Mouse (Mus musculus) lung, postnatal 14 days (tissue): ENCODE measurements at regions not wholly inside any gene's neighbourhood (a gene's known extent, or its start where the extent isn't known, plus 50 kb on each side); places are given as distances from the start of the nearest gene placed in this dataset.

Experiments used
- DNase-seq: peaks from one replicate; pipeline ENCODE4 v3.0.0; 2021

DNA sequence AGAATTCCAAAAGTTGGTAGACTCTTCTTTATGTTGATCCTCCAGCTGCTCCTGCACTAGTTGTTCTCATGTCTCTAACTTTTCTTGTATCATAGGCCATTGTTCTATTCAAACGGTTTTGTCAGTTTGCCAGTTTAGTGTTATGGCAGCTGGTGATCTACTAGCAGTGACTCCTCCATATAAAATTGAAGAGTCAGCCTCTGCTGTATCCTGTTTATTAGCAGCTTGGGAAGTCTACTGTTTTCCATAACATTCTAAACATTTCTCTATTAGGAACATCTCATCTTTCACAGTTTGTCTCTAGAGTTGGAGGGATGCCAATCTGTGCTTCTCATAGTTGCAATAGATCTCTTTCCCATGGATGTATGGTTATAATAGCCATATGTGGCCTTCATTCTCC is 58.6 kb downstream of the Drd1 start:
- DNase-seq = no peak

DNA sequence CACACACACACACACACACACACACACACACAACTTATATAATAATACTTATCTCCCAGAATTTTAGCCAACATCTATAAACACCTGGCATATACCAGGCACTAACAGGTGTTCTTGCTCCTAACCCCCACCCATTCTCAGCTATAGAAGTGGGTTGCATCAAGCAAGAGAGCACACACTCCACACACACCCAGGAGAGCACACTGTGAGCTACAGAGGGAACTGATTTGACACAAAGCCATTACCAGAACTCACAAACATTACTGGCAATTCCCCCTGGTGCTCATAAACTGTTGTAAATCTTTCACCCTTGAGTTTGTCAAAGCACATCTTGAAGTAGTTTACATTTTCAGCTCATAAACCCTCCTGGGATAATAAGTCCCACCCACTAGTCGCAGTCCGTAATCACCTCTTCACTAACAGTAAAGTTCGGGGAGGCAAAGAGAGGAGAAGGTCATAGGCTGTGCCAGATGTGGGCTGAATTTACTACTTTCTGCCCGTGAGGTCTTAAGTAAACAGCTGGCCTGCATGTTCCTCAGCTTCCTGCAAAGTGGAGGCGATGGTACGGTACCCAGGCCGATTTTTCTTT is 62.5 kb downstream of the Drd1 start:
- no peak for DNase-seq

DNA sequence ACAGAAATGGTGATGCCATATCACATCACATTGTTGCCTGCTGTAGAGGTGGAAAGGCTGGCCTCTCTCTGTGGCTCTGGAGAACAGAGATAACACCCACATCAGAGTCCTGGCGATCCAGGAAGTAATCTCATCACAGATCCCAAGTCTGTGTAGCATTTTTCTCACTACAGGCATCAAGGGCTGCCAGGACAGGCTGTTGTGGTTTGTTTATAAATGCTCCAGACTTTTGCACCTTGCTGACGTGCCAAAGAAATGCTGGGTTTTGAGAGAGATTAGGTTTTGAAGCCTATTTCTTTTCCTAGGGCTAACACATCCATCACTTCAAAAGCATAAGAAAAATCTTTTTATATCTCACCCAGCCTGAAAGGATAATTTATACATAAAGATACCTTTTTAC is 76.3 kb downstream of the Drd1 start:
- no peak for DNase-seq

DNA sequence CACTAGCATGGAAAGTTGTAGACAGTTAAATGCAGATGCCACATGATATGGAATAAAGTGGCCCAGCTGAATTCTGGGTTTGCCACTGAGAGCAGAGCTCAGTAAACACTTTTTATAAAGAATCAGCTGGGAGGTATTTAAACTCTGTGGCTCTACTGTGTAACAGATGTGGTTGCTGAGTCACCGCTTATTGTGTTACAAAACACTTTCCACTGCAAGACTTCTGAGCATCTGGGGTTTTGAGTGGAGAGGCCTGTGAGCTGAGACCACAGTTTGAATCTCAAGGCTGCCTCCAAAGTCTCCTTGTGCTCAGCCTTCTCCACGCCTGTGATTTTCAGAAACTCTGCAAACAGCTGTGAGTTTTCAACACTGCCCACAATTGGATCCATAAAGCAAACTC is 86.1 kb downstream of the Drd1 start:
- DNase-seq = no peak

DNA sequence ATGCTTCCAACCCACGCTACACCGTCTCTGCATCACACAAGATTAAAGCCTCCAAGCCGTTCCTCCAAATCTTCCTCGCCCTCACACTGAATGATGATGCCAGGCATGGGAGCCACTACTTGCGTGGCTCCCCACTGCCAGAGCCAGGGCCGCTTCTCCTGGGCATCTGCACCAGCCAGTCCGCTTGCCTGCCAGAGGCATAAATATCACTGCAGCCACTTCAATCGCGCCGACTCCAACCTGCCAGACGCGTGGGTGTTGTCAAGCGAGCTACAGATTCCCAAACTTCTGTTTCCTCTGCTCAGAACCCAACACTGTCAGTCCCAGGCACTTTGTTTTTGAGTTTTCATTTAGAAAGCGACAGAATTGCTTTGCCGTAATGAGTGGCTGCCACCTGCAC is 99.3 kb downstream of the Drd1 start:
- no peak for DNase-seq

DNA sequence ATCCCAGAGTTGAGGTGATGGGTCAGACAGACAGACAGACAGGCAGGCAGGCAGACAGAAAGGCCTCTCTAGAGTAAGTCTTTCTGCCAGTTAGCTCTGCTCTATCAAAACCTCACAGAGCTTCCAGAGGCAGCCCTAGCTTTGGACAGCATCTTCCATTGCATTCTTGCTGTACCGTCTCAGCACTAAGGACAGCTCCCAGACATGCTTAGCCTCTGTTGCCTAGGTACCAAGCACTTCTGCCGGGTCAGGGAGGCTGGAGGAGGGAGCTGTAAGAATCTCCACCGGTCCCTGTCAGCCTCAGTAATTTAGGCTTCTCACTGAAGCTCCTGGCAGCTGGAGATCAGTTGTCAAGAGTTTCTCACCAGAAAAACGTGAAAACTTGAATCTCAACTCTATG is 107.4 kb downstream of the Drd1 start:
- no peak for DNase-seq

DNA sequence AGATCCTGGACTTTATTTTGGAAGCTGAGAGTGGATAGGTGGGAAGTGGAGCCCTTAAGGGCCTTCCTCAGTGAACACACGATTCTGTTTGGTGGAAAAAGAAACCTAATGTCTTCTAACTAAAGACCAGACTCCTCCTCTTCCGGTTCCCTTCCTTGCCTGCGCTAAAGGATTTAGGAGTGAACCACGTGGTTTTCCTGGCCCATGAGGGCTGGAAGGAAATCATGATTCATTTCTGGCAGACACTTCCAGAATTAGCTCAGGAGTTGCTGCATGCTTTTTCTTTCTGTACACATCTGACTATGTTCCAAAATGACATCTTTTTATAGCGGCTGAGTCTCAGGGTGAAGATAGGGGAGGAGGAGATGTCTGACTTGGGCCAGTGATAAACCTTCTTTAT is 109.8 kb downstream of the Drd1 start:
- no peak for DNase-seq

DNA sequence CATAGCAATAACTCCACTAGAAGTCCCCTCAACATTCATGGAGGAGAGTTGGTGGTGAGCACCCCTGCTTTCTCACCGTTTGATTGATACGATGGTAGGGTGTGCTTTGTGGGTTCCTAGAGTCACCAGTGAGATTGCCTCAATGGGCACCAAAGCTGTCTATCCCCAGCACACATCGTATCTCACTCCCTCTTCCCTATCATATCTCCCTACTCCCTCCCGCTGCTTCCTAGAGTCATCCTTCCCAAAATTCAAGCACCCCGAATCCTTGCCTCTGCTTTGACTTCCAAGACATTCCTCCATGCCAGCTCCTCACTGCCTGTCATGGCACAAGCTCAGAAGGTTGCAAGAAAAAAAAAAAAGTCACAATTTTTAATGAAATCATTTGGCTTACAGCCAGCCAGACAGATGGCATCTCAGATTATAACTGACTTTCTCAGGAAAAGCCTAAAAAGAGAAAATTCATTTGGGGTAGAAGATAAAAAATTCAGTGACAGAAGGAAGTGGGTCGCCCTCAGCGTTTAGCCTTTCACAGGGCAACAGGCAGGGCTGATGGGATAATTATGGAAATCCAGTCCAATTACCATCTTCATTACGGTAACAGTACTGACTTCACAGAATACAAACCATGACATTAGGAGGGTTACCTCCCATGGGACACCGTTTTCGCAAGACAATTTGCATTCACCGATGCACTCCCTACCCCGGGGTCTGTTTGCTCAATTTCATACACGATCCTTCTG is 114.3 kb downstream of the Drd1 start:
- DNase-seq = no peak

DNA sequence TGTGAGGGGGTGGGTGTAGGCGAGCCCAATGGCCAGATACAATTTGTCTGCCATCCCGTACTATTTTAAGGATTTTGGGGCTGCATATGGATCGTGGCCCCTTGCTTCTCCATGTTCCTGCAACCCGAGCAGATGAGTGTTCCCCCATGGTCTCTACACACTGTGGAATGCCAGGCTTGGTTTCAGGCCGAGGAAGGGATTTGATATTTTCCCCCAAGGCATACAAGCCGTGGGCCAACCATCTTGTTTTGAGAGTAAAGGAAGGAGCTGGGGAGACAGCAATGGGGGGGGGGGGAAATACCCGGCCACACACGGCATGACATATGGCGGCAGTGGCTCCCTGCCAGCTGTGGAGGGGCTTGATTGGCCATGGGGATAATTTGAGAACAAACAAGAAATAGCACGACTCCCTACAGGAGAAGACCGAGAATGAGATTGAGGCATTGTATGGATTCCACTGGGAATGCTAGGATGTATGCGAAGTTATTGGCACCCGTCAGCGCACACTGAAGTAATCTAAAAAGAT is 120.3 kb downstream of the Drd1 start:
- DNase-seq = no peak

DNA sequence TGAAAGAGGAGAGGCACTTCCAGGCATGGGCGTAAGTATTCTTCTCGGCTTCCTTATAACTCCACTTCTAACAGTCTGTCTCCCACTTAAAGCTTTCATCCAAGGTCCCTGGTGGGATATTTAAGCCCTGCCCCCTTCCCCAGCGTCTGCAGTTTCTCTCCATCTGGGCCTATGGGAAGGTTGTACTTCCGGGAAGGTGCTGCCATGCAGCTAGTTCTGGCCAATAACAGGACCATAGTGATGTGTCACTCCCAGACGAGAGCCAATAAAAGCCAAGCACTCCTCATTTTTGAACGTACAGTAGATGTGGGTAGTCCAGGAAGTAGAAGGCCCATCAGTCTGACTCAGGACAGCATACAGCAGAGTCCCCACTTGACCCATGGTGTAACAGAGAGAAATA is 121.0 kb downstream of the Drd1 start:
- no peak for DNase-seq

DNA sequence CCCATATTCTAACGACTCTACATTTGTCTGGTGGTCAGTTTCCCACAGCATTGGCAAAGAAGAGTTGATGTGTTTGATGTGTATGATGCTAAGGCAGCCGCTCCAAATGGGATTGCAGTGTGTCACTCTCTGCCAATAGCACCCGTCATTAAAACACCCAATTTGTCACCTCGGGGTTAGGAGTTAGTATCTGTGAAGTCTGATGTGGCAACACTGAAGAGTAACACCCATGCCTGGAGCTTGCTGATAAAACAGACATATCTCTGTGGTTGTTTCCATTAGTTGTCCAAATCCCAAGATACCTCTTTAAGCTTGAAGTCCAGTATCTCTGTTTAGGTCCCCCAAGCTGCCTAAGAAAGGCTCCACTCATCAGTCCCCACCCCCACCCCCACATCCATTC is 129.4 kb downstream of the Drd1 start:
- DNase-seq = no peak

DNA sequence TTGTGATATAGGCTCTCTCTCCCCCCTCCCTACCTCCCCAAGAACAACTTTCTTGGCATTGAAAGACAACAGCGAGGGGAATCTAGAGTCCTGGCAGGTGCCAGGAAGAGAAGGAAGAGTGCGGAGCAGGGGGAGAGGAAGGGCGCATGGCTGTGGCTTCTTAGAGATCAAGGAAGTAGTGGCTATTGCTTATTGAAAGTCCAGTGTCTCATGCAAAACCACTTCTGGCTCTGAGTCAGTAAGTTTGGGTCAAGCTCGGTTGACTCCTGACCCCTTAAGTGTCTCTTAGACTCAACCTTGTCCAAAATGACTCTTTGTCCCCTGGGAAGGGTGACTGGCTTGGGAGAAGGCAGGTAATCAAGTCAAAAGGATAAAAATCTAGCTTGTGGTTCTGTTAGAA is 131.1 kb downstream of the Drd1 start:
- no peak for DNase-seq

DNA sequence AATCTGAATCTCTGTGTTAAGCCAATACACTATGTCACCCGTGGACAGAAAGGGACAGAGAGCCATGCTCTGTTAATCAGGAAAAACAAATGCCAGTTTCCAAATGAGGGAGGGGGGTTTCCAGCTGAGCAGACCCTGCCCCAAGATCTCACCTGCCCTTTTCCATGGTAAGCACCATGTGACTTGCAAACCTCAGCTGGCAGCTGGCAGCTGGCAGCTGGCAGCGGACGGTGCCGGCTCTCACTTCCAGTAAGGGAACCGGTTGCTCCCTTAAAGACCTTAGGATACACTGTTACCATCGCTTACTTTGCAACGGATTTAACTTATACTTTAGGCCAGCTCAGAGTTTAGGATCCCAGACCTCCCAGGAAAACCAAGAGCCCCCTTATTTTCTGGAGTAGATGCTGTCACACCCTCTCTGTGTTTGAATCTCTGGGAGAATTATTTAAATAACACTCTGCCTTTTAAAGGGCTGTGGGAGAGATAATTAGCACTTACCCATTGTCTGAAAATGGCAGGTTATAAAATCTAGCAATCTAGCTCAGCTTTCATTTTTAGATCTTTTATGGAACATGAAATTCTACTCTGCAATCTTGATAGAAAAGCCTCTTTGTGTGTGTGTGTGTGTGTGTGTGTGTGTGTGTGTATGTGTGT is 131.7 kb downstream of the Drd1 start:
- no peak for DNase-seq

DNA sequence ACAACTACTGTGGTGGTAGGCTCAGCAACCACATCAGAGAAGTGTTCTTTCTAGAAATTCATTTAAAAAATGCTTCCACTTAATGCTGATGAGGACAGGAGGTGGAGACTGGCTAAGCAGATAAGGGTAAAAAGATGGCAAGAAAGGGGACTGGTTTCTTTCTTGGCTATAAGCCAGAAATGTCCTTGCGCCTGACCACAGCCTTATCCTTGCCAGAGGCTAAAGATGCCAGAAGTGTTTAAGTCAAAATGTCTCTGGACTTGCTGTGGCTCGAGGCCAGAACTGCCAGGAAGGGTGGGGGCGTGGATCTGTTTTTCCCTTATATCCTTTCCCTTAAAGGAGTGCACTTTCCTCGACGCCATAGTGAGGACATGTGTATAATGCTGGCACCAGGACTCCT is 133.7 kb downstream of the Drd1 start:
- DNase-seq = no peak

DNA sequence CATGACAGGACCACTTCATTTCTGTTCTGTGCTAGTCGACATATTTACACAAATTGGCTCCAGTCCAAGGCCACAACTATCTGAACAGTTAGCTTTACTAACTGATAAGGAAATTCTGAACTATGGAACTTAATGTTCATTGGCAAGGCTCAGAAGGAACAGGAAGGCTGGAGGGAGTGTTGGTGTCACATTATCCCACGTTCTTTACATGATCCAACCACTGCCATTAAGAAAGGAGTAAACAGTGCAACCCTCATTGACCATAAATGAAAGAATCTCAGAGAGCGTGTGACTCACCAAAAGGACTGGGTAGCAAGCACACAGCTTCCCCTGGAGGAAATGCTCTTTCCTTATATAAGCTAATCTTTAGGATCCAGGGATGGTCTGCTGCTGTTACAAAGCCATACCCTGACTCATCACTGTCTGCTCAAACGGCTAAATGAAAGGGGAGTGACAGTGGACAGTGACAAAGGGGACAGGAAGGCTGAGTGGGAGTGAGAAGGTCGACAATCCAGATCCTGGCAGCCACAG is 135.6 kb downstream of the Drd1 start:
- no peak for DNase-seq

DNA sequence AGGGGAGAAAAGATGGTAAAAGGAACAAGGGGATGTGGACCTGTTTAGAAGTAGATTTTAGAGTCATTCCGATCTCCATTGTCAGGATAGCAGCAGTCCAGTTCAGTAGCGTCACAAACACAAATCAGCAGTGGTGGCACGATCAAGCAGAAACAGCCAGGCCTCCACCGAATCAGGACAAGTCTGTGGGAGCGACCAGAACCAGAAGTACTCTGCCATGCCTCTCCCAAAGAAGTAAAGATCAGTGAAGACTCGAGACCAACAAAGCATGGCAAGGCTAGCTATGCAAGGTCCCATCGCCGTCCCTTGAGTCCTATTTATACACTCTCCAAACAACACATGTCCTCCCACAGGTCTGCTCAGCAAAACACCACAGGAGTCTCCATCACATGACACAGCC is 140.0 kb downstream of the Drd1 start:
- no peak for DNase-seq

DNA sequence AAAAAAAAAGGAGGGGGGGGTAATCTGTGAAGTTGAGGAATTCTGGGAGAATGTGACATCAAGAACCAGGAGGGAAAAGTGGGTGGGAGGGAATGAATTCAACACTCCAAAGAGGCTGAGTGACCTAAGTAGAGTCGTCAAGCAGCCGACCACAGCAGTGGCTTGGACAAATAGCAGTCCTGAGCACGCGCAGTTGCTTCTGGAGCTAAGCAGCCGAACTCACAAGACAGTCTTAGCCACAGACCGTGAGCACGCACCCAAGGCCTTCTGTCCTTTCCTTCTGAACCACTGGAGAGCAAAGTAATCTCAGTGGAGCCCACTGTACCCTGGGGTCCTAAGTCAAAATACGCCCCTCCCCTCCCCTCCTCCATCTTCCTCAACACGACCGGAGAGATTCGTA is 141.1 kb downstream of the Drd1 start:
- DNase-seq = no peak

DNA sequence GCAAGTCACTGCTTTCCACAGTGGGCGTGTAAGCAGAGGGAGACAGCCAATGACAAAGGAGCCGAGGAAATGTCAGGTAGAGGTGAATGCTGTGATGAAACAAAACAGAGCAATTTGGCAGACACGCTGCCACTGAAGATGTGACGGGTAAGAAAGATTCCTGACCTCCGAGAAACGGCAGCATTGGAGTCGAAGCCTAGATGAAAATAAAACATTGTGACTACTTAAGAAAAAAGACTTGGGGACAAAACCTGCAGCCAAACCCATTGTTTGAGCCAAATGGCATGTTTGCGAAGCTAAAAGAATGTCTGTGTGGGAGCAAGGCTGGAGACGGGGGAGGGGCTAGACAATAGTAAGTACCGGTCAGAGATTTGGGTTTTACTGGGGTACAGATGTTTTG is 142.0 kb downstream of the Drd1 start:
- no peak for DNase-seq

DNA sequence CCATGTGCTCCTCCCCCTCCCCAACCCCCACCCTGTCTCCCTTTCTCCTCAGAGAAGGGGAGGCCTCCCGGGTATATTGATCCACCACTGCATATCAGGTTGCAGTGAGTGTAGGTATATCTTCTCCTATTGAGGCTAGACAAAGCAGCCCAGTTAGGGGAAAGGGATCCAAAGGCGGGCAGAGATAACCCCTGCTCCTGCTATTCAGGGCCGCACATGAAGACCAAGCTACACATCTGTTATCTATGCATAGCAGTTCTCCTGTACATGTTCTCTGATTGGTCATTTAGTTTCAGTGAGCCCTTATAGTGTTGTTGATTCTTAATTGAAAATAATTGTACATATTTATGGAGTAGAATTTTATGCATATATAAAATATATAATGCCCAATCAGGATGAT is 143.7 kb downstream of the Drd1 start:
- no peak for DNase-seq

DNA sequence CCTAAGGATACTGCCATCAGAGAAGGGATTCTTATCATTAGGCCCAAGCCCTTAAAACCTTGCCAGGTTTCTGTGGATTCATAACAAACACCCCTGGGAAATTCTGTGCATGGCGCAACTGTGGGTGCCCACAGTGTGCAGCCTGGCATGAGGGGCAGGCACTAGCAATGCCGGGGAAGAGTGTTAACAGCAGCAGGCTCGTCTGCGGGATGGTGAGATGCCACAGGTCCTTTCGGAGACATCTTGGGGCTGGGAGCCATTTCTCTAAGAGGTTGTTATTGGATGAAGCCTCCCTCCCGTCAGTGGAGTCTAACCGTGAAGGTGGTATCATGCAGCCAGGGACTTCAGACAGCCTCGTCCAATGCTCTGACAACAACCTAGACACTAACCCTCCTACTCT is 144.2 kb downstream of the Drd1 start:
- DNase-seq = no peak

DNA sequence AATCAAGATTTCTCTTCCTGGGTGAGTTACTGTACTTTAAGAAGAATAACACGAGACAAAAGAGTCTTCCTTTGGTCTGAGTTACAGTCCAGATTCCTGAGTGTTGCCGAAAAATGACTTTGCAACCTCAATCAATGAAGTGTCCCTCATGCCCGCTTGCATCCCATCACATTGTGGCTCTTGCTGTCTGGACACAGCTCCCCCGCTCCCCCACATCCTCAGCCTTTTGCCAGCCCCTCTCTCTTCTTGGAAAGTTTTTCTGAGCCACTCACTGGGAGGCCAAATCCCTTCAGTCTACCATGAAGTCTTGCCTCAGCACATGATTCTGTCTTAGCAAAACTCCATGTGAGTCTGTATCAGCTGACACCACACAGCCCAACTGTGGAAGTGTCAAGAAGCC is 145.3 kb downstream of the Drd1 start:
- DNase-seq = no peak

DNA sequence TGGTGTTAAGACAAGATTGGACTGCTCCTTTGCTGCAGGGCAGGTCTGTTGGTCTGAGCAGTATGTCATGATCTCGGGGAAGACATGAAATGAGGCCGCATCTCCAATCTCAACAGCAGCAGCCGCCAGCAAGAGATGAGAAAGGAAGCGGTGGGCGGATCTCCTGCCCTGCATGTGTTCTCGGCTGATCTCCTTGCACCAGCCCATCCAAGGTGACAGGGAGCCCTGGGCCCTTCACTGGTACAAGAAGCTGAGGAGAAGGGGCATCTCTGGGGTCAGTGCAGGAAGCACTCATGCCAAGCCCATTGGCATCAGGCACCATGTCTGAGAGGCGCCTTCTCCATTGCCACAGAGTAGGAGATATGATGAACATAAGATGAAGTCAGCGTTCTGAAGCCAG is 151.0 kb downstream of the Drd1 start:
- DNase-seq = no peak

DNA sequence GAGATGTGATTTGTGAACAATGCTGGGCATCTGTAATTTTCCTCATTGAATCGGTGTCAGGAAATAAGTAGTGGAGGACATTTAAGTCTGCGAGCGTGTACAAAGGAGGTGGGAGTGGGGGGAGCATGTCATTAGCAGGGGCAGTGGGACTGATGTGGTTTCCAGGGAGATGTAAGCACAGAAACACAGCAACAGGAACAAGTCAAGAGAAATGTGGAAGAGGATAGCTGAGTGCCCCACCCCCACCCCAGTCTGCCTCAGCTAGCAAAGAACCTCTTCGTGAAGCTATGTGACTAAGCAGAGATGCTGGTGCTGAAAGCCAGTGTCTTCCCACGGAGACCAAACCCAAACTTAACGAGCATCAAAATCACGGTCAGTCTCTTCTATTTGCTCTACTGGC is 151.9 kb downstream of the Drd1 start:
- no peak for DNase-seq

DNA sequence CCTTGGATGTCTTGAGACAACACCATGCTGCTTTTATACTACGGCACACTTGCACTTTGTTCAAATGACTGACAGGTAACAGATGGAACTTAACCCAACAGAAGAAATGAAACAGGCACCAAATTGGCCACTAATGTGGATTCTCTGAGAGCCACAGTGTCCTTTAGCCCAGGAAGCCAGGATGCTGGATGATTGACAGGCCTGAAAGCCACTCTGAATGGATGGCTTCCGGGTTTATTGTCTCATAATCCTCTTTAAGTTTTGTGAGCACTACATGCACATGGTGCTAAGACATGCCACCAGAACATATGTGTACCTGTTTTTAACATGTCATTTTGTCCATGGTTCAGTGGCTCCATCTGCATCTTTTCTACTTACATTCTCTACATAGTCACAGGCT is 152.7 kb downstream of the Drd1 start:
- no peak for DNase-seq
